Mouse (Mus musculus): ENCODE data around the gene Phactr2. TPM values are rescaled to one million over a fixed set of nuclear protein-coding genes. Genes with fewer than 3 reads are reported as not detected.

The Phactr2 gene
- polyA plus RNA-seq, 1 experiment from 2014 or later: 8.1 TPM

GRCm38 (mm10) chr10:13328602-13329001 is 145.6 kb downstream of the Phactr2 start:
- H3K27ac ChIP-seq (ENCODE audit: low read length): no peak overlapping the region
- no peak overlapping the region for H3K9ac ChIP-seq (replicated peaks; ENCODE audit: low read depth, low read length)
- H3K9me3 ChIP-seq (ENCODE audit: control insufficient read depth, low read length): no peaks in the 10 kb centered on the region
- H3K4me2 ChIP-seq (ENCODE audit: low read length): no peak overlapping the region
- H3K4me1 ChIP-seq (replicated peaks; ENCODE audit: control insufficient read depth, insufficient read depth, low read length): no peaks in the 10 kb centered on the region
- ATAC-seq: no peak
- no peaks in the 10 kb centered on the region for H3K27me3 ChIP-seq (replicated peaks; ENCODE audit: control insufficient read depth, insufficient read depth, low read length)
- 53% methylated on average over 3 of the region's 3 CpGs for whole genome bisulfite sequencing
- H3K36me3 ChIP-seq (ENCODE audit: control insufficient read depth, insufficient read depth): no peaks in the 10 kb centered on the region
- no peak overlapping the region for H3K4me3 ChIP-seq (replicated peaks; ENCODE audit: low read length)

DNA sequence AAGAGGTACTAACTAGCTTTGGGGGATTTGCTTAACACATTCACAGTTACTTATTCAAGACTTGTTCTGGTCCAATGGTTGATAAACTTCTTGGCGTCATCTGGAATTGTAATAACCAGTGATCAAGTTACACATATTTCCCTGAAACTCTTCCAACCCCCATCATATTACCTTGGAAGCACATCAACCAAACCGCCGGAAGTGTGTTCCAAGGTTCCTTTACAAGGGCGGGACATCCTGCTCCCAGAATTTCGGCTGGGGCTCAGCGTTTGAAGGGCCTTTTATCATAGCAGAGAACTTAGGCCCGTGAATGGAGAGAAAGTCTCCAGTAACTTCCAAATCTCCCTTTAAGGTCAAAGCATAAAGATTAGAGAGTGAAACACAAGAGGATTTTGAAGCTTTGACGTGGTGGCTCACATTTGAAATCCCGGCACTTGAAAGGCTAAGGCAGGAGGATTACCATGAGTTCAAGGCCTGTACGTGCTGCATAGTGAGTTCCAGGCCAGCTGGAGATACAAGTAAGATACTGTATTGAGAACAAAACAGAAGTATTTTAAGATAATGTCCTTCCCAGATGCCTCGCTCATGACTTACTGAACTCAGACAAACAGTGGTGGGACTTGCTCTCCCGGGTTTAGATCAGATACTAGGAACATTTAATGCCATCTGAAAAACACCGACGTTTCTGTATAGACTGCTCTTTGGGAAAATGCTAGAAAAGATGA is 147.9 kb downstream of the Phactr2 start:
- H3K36me3 ChIP-seq (ENCODE audit: control insufficient read depth, insufficient read depth): no peaks in the 10 kb centered on the region
- H3K27me3 ChIP-seq (replicated peaks; ENCODE audit: control insufficient read depth, insufficient read depth, low read length): no peaks in the 10 kb centered on the region
- no peak overlapping the region for H3K4me3 ChIP-seq (replicated peaks; ENCODE audit: low read length)
- WGBS: 85% methylated on average over 14 of the region's 14 CpGs
- no peak for ATAC-seq
- H3K4me1 ChIP-seq (replicated peaks; ENCODE audit: control insufficient read depth, insufficient read depth, low read length): peaks cover 7% of the 10 kb centered on the region
- H3K9ac ChIP-seq (replicated peaks; ENCODE audit: low read depth, low read length): no peak overlapping the region
- no peaks in the 10 kb centered on the region for H3K9me3 ChIP-seq (ENCODE audit: control insufficient read depth, low read length)
- no peak overlapping the region for H3K4me2 ChIP-seq (ENCODE audit: low read length)
- H3K27ac ChIP-seq (ENCODE audit: low read length): no peak overlapping the region

GRCm38 (mm10) chr10:13323806-13324411 is 150.3 kb downstream of the Phactr2 start:
- Histone ChIP-seq H3K4me2 (ENCODE audit: low read length) (peak overlapping the region; percentile 89), H3K27ac (ENCODE audit: low read length) (no peak overlapping the region), H3K27me3 (replicated peaks; ENCODE audit: control insufficient read depth, insufficient read depth, low read length) (no peaks in the 10 kb centered on the region), H3K4me3 (replicated peaks; ENCODE audit: low read length) (peak overlapping the region; percentile 57), H3K9ac (replicated peaks; ENCODE audit: low read depth, low read length) (peak overlapping the region; percentile 66), H3K4me1 (replicated peaks; ENCODE audit: control insufficient read depth, insufficient read depth, low read length) (peaks cover 7% of the 10 kb centered on the region), H3K36me3 (ENCODE audit: control insufficient read depth, insufficient read depth) (no peaks in the 10 kb centered on the region), H3K9me3 (ENCODE audit: control insufficient read depth, low read length) (no peaks in the 10 kb centered on the region)
- ATAC-seq: peak; percentile 86
- WGBS: under 1% methylated on average over 61 of the region's 62 CpGs

DNA sequence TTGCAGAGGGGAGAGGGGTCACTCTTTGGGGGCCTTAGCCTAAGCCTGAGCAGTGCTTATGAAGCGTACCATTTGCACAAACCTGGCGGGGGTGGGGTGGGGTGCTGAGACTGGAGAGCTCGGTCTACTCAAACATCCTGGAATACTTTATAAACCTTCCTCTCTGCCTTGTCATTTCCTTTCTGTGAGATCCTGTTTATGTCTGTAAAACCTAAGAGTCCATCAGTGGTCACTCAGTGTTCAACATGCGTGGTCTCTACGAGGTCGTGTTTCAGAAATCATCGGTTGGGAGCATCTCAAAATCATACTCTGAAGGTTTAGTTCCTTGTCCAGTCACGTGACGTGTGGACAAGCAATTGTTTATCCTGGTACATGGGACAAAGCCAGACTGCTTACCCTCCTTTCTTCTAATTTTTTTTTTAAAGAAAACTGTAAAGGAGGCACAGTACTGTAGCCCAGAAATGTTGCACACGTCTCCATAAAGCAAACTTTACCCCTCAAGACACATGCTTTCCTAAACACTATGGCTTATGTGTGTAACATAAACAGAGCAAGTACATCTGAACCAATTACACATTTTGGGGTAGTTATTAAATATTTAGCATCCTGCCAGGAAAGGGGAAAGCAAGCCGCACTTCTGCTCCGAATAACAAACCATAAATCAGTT is 150.9 kb downstream of the Phactr2 start:
- WGBS: 14% methylated on average over 12 of the region's 12 CpGs
- ATAC-seq: peak; percentile 42
- no peak overlapping the region for H3K9ac ChIP-seq (replicated peaks; ENCODE audit: low read depth, low read length)
- 0 out of 2 replicates have a peak overlapping the region, but pooled peaks have one; percentile 1 for H3K27ac ChIP-seq (ENCODE audit: low read length)
- H3K4me3 ChIP-seq (replicated peaks; ENCODE audit: low read length): peak overlapping the region; percentile 57
- H3K9me3 ChIP-seq (ENCODE audit: control insufficient read depth, low read length): no peaks in the 10 kb centered on the region
- H3K4me1 ChIP-seq (replicated peaks; ENCODE audit: control insufficient read depth, insufficient read depth, low read length): peaks cover 7% of the 10 kb centered on the region
- H3K4me2 ChIP-seq (ENCODE audit: low read length): peak overlapping the region; percentile 89
- H3K36me3 ChIP-seq (ENCODE audit: control insufficient read depth, insufficient read depth): no peaks in the 10 kb centered on the region
- no peaks in the 10 kb centered on the region for H3K27me3 ChIP-seq (replicated peaks; ENCODE audit: control insufficient read depth, insufficient read depth, low read length)

DNA sequence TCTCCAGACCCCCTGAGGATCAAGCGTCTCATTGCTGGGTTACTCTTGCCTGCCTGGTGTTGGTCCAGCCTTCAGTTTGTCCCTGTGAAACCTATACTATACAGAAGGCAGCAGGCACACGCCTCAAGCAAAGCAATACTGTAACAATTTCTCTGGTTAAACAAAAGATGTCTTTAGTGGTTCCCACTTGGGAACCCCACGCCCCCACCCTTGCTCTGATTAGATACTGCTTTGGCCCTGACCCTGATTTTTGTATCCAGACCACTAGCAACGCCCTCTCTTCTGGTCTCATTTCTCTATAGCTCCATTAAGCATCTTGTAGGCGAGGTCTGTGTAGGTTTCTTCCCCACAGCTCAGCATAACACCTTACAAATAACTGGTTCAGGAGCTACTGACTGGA is 159.2 kb downstream of the Phactr2 start:
- 75% methylated on average over 5 of the region's 5 CpGs for WGBS
- peaks cover 3% of the 10 kb centered on the region; the same call in 1 of the 2 replicates for H3K4me1 ChIP-seq (replicated peaks; ENCODE audit: control insufficient read depth, insufficient read depth, low read length)
- H3K27ac ChIP-seq (ENCODE audit: low read length): no peak overlapping the region
- H3K4me2 ChIP-seq (ENCODE audit: low read length): no peak overlapping the region
- no peak overlapping the region for H3K4me3 ChIP-seq (replicated peaks; ENCODE audit: low read length)
- no peaks in the 10 kb centered on the region for H3K36me3 ChIP-seq (ENCODE audit: control insufficient read depth, insufficient read depth)
- H3K27me3 ChIP-seq (replicated peaks; ENCODE audit: control insufficient read depth, insufficient read depth, low read length): no peaks in the 10 kb centered on the region
- no peak overlapping the region for H3K9ac ChIP-seq (replicated peaks; ENCODE audit: low read depth, low read length)
- no peaks in the 10 kb centered on the region for H3K9me3 ChIP-seq (ENCODE audit: control insufficient read depth, low read length)
- ATAC-seq: no peak

DNA sequence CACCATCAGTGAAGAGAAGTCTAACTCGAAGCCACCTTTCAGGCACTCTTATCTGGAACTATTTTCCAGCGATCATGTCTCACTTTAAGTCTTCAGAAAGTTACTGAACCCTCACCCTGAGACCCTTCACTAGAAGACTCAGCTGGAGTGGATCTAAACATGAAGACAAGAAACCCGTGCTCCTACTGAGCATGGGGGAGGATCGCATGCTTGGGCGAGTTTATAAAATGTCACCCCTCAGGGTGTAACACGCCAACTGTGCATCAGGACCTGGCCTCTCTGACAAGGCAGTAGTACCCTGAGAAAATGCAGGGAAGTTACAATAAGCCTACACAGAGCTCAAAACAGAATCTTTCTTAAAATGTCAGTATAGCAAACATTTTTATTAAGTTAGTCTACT is 161.6 kb downstream of the Phactr2 start:
- 49% methylated on average over 6 of the region's 6 CpGs for WGBS
- H3K9ac ChIP-seq (replicated peaks; ENCODE audit: low read depth, low read length): no peak overlapping the region
- peaks cover 3% of the 10 kb centered on the region; the same call in 1 of the 2 replicates for H3K4me1 ChIP-seq (replicated peaks; ENCODE audit: control insufficient read depth, insufficient read depth, low read length)
- H3K27me3 ChIP-seq (replicated peaks; ENCODE audit: control insufficient read depth, insufficient read depth, low read length): no peaks in the 10 kb centered on the region
- ATAC-seq: no peak
- no peaks in the 10 kb centered on the region for H3K9me3 ChIP-seq (ENCODE audit: control insufficient read depth, low read length)
- H3K4me3 ChIP-seq (replicated peaks; ENCODE audit: low read length): no peak overlapping the region
- no peaks in the 10 kb centered on the region for H3K36me3 ChIP-seq (ENCODE audit: control insufficient read depth, insufficient read depth)
- no peak overlapping the region for H3K27ac ChIP-seq (ENCODE audit: low read length)
- H3K4me2 ChIP-seq (ENCODE audit: low read length): no peak overlapping the region

GRCm38 (mm10) chr10:13311612-13312011 is 162.6 kb downstream of the Phactr2 start:
- no peaks in the 10 kb centered on the region for H3K36me3 ChIP-seq (ENCODE audit: control insufficient read depth, insufficient read depth)
- H3K4me3 ChIP-seq (replicated peaks; ENCODE audit: low read length): no peak overlapping the region
- 5% methylated on average over 6 of the region's 6 CpGs for WGBS
- H3K27ac ChIP-seq (ENCODE audit: low read length): 0 out of 2 replicates have a peak overlapping the region, but pooled peaks have one; percentile 45
- H3K4me2 ChIP-seq (ENCODE audit: low read length): no peak overlapping the region
- H3K27me3 ChIP-seq (replicated peaks; ENCODE audit: control insufficient read depth, insufficient read depth, low read length): no peaks in the 10 kb centered on the region
- no peak overlapping the region for H3K9ac ChIP-seq (replicated peaks; ENCODE audit: low read depth, low read length)
- ATAC-seq: 0 out of 2 replicates have a peak, but pooled peaks have one; percentile 50
- no peaks in the 10 kb centered on the region for H3K9me3 ChIP-seq (ENCODE audit: control insufficient read depth, low read length)
- peaks cover 3% of the 10 kb centered on the region; the same call in 1 of the 2 replicates for H3K4me1 ChIP-seq (replicated peaks; ENCODE audit: control insufficient read depth, insufficient read depth, low read length)

DNA sequence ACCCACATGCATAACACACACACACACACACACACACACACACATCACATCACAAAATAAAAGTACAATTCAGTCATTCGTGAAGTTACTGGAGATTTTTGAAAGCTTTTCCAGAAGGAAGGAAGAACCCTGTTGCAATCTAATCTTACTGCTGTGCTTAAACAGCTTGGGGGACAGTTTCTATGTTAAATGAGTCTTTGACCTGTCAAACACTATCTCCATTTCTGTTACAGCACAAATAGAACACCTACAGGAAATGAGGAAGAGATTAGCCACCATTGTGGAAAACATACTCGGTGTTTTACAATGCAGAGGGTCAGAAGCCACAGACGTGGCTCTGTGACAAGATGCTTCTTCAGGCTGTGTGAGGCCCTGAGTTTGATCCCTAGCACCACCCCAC is 164.1 kb downstream of the Phactr2 start:
- Histone ChIP-seq H3K4me3 (replicated peaks; ENCODE audit: low read length) (no peak overlapping the region), H3K9ac (replicated peaks; ENCODE audit: low read depth, low read length) (no peak overlapping the region), H3K27me3 (replicated peaks; ENCODE audit: control insufficient read depth, insufficient read depth, low read length) (no peaks in the 10 kb centered on the region), H3K36me3 (ENCODE audit: control insufficient read depth, insufficient read depth) (no peaks in the 10 kb centered on the region), H3K4me1 (replicated peaks; ENCODE audit: control insufficient read depth, insufficient read depth, low read length) (peaks cover 7% of the 10 kb centered on the region), H3K9me3 (ENCODE audit: control insufficient read depth, low read length) (no peaks in the 10 kb centered on the region), H3K27ac (ENCODE audit: low read length) (no peak overlapping the region), H3K4me2 (ENCODE audit: low read length) (no peak overlapping the region)
- 74% methylated on average over 3 of the region's 3 CpGs for WGBS
- ATAC-seq: no peak

DNA sequence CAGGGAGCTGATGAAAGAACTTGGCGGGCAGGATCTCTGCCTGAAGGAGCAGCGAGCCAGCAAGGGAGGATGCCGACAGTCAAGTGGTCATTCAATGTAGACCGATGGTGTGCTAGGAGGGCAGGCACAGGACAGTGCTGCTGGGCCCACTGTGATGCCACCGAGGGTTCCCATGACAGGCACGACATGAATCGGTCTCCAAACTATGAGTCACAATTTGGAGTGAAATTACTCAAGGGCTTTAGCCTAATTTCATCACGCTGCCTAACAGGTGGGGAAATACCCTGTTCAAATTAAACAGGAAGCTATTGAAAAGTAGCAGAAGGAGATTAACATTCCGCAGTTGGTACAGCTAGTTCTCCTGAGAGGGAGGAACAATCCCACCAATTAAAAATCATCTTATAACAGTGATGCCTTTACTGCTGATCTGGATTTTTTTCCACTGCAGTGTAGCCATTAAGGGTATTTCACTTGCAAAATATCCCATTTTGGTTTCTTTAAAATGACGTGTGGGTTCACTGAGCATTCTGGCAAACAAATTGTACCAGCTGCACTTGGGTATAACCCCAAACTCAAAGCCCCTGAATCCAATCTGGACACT is 169.5 kb downstream of the Phactr2 start:
- H3K4me2 ChIP-seq (ENCODE audit: low read length): peak overlapping the region; percentile 21
- H3K9ac ChIP-seq (replicated peaks; ENCODE audit: low read depth, low read length): no peak overlapping the region
- 12% methylated on average over 10 of the region's 10 CpGs for WGBS
- peaks cover 13% of the 10 kb centered on the region for H3K4me1 ChIP-seq (replicated peaks; ENCODE audit: control insufficient read depth, insufficient read depth, low read length)
- no peaks in the 10 kb centered on the region for H3K36me3 ChIP-seq (ENCODE audit: control insufficient read depth, insufficient read depth)
- no peak overlapping the region for H3K4me3 ChIP-seq (replicated peaks; ENCODE audit: low read length)
- no peaks in the 10 kb centered on the region for H3K27me3 ChIP-seq (replicated peaks; ENCODE audit: control insufficient read depth, insufficient read depth, low read length)
- no peaks in the 10 kb centered on the region for H3K9me3 ChIP-seq (ENCODE audit: control insufficient read depth, low read length)
- peak overlapping the region; percentile 39; the same call in 1 of the 2 replicates for H3K27ac ChIP-seq (ENCODE audit: low read length)
- peak; percentile 94 for ATAC-seq
